Mouse (Mus musculus) midbrain, embryonic 16.5 days (tissue): ENCODE measurements at regions not wholly inside any gene's neighbourhood (a gene's known extent, or its start where the extent isn't known, plus 50 kb on each side); places are given as distances from the start of the nearest gene placed in this dataset.

Experiments
- ATAC-seq: fragments of 200-750 bp; cut with Nextera tagmentation; 2 replicates; pipeline ENCODE4 v1.8.0; 2017; ENCODE audit warnings: moderate TSS enrichment
- H3K27ac ChIP-seq: fragments of 300-500 bp; sonication (generic); 2 replicates; pipeline ENCODE4 v1.5.1; 2014; ENCODE audit warnings: mild to moderate bottlenecking, low read length, mixed read lengths
- H3K27me3 ChIP-seq: fragments of 300-500 bp; sonication (generic); 2 replicates; pipeline ENCODE4 v1.6.1; 2014; ENCODE audit warnings: low read depth, low read length, mixed read lengths; ENCODE audit not compliant: control insufficient read depth, insufficient read depth
- H3K36me3 ChIP-seq: fragments of 300-500 bp; sonication (generic); 2 replicates; pipeline ENCODE4 v1.6.1; 2014; ENCODE audit warnings: mild to moderate bottlenecking, low read length, moderate library complexity, mixed read lengths; ENCODE audit not compliant: control insufficient read depth, insufficient read depth
- H3K4me1 ChIP-seq: fragments of 300-500 bp; sonication (generic); 2 replicates; pipeline ENCODE4 v1.6.1; 2014; ENCODE audit warnings: mild to moderate bottlenecking, low read length, mixed read lengths; ENCODE audit not compliant: control insufficient read depth, insufficient read depth
- H3K4me2 ChIP-seq: fragments of 300-500 bp; sonication (generic); 2 replicates; pipeline ENCODE4 v1.6.1; 2014; ENCODE audit warnings: mild to moderate bottlenecking, low read length, mixed read lengths
- H3K4me3 ChIP-seq: fragments of 300-500 bp; sonication (generic); 2 replicates; pipeline ENCODE4 v1.5.1; 2014; ENCODE audit warnings: low read depth, mild to moderate bottlenecking, low read length, moderate library complexity, mixed read lengths
- H3K9ac ChIP-seq: fragments of 300-500 bp; sonication (generic); 2 replicates; pipeline ENCODE4 v1.6.1; 2014; ENCODE audit warnings: low read depth, low read length, mixed read lengths
- H3K9me3 ChIP-seq: fragments of 300-500 bp; sonication (generic); replicated peaks from 2 replicates; pipeline ENCODE4 v1.6.1; 2014; ENCODE audit warnings: mild to moderate bottlenecking, low read length, mixed read lengths; ENCODE audit not compliant: control insufficient read depth, poor library complexity, severe bottlenecking
- WGBS: fragments of 180-500 bp; shearing (Covaris S2); extraction: QIAGEN DNeasy Blood & Tissue Kit; methylation state at CpG from one replicate; pipeline ENCODE4 v1.1.7; 2014; 5-methylcytosine and 5-hydroxymethylcytosine counted together

DNA sequence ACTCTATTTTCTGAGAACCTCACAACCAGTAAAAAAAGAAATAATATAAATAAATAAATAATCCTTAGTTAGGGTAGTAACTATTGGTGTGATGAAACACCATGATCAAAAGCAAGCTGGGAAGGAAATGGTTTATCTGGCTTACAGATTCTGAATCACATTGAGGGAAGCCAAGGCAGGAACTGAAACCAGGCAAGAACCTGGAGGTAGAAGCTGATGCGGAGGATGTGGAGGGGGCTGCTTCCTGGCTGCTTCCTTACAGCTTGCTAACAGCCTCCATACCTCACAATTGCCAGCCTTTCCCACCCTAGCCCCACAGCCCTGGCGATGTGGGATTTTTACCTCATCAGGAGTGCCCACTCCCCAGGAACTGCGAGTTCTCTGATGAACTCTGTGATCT, 190.4 kb downstream of the Shq1 start:
- no peak for ATAC-seq
- H3K4me3 ChIP-seq: no peak overlapping the region
- H3K9me3 ChIP-seq: peaks cover 8% of the 10 kb centered on the region
- no peak overlapping the region for H3K27ac ChIP-seq
- H3K36me3 ChIP-seq: no peaks in the 10 kb centered on the region
- no peak overlapping the region for H3K9ac ChIP-seq
- WGBS: 93% methylated on average over 3 of the region's 3 CpGs
- no peaks in the 10 kb centered on the region for H3K27me3 ChIP-seq
- no peaks in the 10 kb centered on the region for H3K4me1 ChIP-seq
- no peak overlapping the region for H3K4me2 ChIP-seq

DNA sequence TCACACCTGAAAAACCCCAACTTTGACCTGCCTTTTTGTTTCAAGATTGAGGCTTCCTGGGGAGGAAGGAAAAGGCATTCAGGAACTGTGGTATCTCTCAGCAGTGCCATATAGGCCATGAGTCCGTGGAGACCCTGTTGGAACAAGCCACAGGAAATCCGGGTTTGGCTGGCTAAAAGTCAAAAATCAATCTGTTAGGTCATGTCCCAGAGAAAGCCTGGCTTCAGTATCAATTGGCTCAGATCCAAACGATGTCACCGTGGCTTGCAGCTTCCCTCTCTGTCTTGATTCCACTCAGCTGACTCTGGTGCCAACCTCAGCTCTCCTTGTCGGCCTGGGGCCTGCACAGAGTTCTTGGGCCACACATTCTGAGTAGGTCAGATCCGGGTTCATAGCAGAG, 191.1 kb downstream of the Shq1 start:
- no peaks in the 10 kb centered on the region for H3K36me3 ChIP-seq
- 66% methylated on average over 6 of the region's 6 CpGs for WGBS
- no peak overlapping the region for H3K9ac ChIP-seq
- no peaks in the 10 kb centered on the region for H3K4me1 ChIP-seq
- H3K27ac ChIP-seq: no peak overlapping the region
- no peak overlapping the region for H3K4me2 ChIP-seq
- peaks cover 2% of the 10 kb centered on the region; the same call in 1 of the 2 replicates for H3K9me3 ChIP-seq
- no peak overlapping the region for H3K4me3 ChIP-seq
- no peaks in the 10 kb centered on the region for H3K27me3 ChIP-seq
- ATAC-seq: no peak

DNA sequence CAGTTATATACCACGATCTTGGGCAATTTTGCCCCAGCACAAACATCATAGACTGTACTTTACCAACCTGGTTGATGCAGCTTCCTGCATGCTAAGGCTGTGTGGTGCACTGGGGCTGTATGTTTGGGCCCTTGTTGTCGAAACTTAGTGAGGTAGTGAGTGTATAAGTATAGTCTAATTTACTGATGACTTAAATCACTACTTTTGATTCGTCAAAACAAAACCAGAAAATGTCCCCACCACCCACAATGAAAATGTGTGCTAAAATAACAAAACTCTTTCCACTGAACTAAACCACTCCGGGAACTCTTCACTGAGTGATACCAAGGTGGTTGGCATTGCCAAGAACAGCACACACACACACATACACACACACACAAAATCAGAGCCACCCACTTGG, 191.5 kb downstream of the Shq1 start:
- 92% methylated on average over 4 of the region's 4 CpGs for WGBS
- H3K9me3 ChIP-seq: no peaks in the 10 kb centered on the region
- no peaks in the 10 kb centered on the region for H3K4me1 ChIP-seq
- no peak overlapping the region for H3K4me3 ChIP-seq
- no peaks in the 10 kb centered on the region for H3K27me3 ChIP-seq
- no peak overlapping the region for H3K9ac ChIP-seq
- H3K27ac ChIP-seq: no peak overlapping the region
- H3K4me2 ChIP-seq: no peak overlapping the region
- no peaks in the 10 kb centered on the region for H3K36me3 ChIP-seq
- no peak for ATAC-seq

DNA sequence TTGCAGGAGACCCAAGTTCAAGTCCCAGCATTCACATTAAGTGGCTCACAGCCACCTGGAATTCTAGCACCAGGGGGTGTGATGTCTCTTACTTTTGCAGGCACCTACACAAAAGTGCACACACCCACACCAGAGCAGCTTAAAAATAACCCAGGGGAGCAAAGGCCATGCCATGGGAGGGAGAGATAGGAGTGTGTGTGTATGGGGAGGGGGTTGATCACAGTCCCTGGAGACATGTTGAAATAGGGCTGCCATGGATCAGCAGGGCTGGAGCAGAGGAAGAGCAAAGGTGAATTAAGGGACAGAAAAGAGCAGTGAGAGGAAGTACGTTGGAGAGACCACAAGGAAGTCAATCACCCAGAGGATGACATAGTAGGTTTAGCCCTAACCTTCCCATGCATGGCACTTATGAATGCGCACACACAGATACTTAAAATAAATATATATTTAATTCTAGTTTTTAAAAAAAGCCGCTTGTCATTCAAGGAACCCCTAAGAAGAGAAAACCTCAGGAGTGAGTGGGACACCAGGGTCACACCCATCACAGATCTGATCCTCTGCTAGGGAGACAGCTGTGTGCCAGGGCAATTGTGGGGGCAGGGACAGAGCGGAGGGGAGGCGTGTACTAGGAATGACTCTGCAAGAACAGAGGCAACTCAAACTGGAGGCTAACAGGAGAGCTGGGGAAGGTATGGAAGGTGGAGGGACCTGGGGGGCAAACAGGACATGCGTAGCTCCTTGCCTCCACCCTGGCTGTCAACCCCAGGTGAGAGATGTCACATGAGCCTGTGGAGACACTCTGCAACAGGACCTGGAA, 189.5 kb upstream of the Rybp start:
- Histone ChIP-seq H3K9ac (no peak overlapping the region), H3K27ac (no peak overlapping the region), H3K4me1 (no peaks in the 10 kb centered on the region), H3K27me3 (no peaks in the 10 kb centered on the region), H3K36me3 (no peaks in the 10 kb centered on the region), H3K4me3 (no peak overlapping the region), H3K9me3 (no peaks in the 10 kb centered on the region), H3K4me2 (no peak overlapping the region)
- 91% methylated on average over 6 of the region's 6 CpGs for WGBS
- ATAC-seq: no peak

DNA sequence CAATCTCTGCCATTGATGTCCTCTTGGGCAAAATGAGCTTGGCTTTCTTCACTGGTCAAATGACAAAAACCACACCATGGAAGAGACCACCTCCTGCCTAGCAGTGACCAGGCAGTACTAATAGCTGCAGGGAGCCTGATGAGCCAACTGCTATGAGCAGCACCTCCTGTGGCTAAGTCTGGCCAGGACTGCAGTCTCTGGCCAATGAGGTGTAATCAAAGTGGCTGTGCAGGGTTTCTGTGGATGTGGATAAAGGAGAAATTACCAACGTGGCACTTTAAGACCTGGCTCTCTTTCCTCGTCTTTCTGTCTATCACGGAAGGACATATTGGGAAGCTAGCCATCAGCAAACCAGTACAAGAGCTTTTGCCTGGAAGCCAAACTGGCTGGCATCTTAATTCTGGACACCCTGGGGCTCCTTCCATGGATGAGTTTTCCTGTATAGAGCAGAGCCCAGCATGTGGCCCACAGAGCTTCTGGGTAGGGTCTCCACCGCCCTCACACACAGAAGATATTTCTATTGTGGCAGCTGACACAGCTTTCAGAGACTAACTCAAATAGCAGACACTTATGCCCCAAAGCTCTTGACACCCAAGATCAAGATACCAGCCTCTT, 188.2 kb upstream of the Rybp start:
- Histone ChIP-seq H3K4me2 (no peak overlapping the region), H3K9me3 (0 out of 2 replicates have a peak, but pooled peaks cover 2% of the 10 kb centered on the region), H3K27me3 (no peaks in the 10 kb centered on the region), H3K4me1 (no peaks in the 10 kb centered on the region), H3K9ac (no peak overlapping the region), H3K36me3 (no peaks in the 10 kb centered on the region), H3K4me3 (no peak overlapping the region), H3K27ac (no peak overlapping the region)
- ATAC-seq: no peak
- 37% methylated on average over 4 of the region's 4 CpGs for WGBS

DNA sequence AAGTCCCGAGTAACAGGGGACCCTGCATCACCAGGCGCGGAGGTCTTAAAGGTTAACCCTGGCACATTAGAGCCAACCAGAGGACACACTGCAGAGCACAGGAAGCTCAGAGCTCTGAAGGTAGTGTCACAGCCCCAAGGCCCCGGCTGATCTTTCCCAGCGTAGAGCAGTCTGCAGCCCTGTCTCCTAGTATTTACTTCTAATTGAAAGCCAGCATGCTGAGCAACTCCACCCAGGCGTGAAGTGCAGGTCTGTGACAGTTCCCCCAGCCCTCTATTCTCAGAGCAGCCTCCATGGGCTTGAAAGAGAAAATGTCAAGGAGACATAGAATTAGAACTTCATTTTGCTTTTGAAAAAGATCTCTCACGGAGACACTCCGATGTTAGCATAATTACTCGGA, 187.0 kb upstream of the Rybp start:
- no peaks in the 10 kb centered on the region for H3K36me3 ChIP-seq
- WGBS: 43% methylated on average over 9 of the region's 9 CpGs

DNA sequence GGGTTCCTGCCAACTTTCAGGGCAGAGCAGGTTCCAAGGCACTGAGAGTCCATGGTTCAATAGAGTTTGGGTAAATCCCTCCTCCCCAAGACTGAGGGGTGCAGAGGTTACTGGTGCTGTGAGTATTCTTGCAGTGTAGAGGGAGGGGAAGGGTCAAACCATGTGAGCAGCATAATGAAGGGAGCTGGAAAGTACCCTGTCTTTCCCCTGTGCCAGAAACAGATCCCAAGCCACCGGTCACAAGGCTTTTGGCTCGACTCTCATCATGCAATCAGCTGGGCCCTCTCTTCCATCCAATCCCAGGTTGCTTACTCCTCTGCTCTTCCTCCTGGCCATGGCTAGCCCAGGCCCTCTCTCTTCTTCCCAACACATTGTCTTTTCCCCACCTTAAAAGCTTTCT, 182.8 kb upstream of the Rybp start:
- no peaks in the 10 kb centered on the region for H3K4me1 ChIP-seq
- 0 out of 2 replicates have a peak, but pooled peaks cover 2% of the 10 kb centered on the region for H3K9me3 ChIP-seq
- H3K36me3 ChIP-seq: no peaks in the 10 kb centered on the region
- H3K4me3 ChIP-seq: no peak overlapping the region
- no peak overlapping the region for H3K27ac ChIP-seq
- no peak overlapping the region for H3K9ac ChIP-seq
- H3K27me3 ChIP-seq: no peaks in the 10 kb centered on the region
- ATAC-seq: no peak
- H3K4me2 ChIP-seq: no peak overlapping the region
- WGBS: 80% methylated on average over 2 of the region's 2 CpGs

More for the DNA sequence above, 187.0 kb upstream of the Rybp start:
- H3K4me3 ChIP-seq: no peak overlapping the region
- no peak overlapping the region for H3K4me2 ChIP-seq
- ATAC-seq: no peak
- H3K4me1 ChIP-seq: no peaks in the 10 kb centered on the region
- no peaks in the 10 kb centered on the region for H3K27me3 ChIP-seq
- H3K27ac ChIP-seq: no peak overlapping the region
- H3K9me3 ChIP-seq: 0 out of 2 replicates have a peak, but pooled peaks cover 2% of the 10 kb centered on the region
- no peak overlapping the region for H3K9ac ChIP-seq

DNA sequence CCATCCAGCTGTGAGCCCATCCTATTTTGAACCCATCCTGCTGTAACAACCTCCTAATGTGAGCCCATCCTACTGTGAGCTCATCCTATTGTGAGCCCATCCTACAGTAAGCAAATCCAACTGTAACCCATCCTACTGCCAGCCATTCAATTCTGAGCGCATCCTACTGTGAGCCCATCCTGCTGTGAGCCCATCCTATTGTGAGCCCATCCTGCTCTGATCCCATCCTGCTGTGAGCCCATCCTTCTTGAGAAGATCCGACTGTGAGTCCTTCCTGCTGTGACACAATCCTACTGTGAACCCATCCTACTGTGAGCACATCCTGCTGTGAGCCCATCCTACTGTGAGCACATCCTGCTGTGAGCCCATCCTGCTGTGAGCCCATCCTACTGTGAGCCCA, 175.5 kb upstream of the Rybp start:
- no peaks in the 10 kb centered on the region for H3K4me1 ChIP-seq
- H3K27me3 ChIP-seq: no peaks in the 10 kb centered on the region
- no peaks in the 10 kb centered on the region for H3K9me3 ChIP-seq
- no peak overlapping the region for H3K27ac ChIP-seq
- no peak overlapping the region for H3K4me2 ChIP-seq
- no peak overlapping the region for H3K4me3 ChIP-seq
- H3K9ac ChIP-seq: no peak overlapping the region
- no peaks in the 10 kb centered on the region for H3K36me3 ChIP-seq
- 82% methylated on average over 2 of the region's 2 CpGs for WGBS
- no peak for ATAC-seq

DNA sequence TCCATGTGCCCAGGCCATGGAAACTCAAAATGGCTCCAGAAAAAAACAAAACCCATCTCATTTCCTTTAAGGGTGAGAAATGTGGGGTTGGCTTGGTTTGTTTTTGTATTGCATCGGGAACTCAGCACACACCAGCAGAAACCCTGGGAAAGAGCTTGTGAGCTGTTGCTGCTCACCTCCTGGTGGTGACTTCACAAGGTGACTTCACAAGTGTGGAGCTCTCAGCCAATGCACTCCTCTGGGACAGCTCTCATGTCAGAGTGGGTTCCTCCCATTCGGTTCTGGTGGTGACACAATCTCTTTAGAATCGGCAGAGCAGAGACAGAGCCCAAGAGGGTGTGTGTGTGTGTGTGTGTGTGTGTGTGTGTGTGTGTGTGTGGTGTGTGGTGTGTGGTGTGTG, 166.1 kb upstream of the Rybp start:
- no peaks in the 10 kb centered on the region for H3K27me3 ChIP-seq
- H3K4me2 ChIP-seq: no peak overlapping the region
- no peaks in the 10 kb centered on the region for H3K36me3 ChIP-seq
- no peak for ATAC-seq
- no peak overlapping the region for H3K27ac ChIP-seq
- no peaks in the 10 kb centered on the region for H3K4me1 ChIP-seq
- no peak overlapping the region for H3K9ac ChIP-seq
- 82% methylated on average over 3 of the region's 3 CpGs for WGBS
- no peak overlapping the region for H3K4me3 ChIP-seq
- H3K9me3 ChIP-seq: no peaks in the 10 kb centered on the region
